Mouse (Mus musculus) embryonic facial prominence, embryonic 12.5 days (tissue): ENCODE data around the gene Ptgir. TPM values are rescaled to one million over a fixed set of nuclear protein-coding genes. Genes with fewer than 3 reads are reported as not detected.
A peak's percentile ranks its signal among the peaks of the same experiment; 100 is the strongest.

ENCODE experiments used
- ATAC-seq: fragments of 200-750 bp; cut with Nextera tagmentation; 2 replicates; pipeline ENCODE4 v1.8.0; 2017; ENCODE audit not compliant: insufficient number of reproducible peaks, insufficient read depth, low FRiP score, low TSS enrichment
- H3K27ac ChIP-seq: fragments of 300-500 bp; sonication (generic); 2 replicates; pipeline ENCODE4 v1.5.1; 2016; ENCODE audit warnings: mild to moderate bottlenecking
- H3K27me3 ChIP-seq: fragments of 300-500 bp; sonication (generic); 2 replicates; pipeline ENCODE4 v1.6.1; 2016; ENCODE audit warnings: mild to moderate bottlenecking, moderate library complexity
- H3K36me3 ChIP-seq: fragments of 300-500 bp; sonication (generic); 2 replicates; pipeline ENCODE4 v1.6.1; 2016; ENCODE audit warnings: mild to moderate bottlenecking
- H3K4me1 ChIP-seq: fragments of 300-500 bp; sonication (generic); 2 replicates; pipeline ENCODE4 v1.6.1; 2016
- H3K4me2 ChIP-seq: fragments of 300-500 bp; sonication (generic); replicated peaks from 2 replicates; pipeline ENCODE4 v1.6.1; 2016; ENCODE audit warnings: mild to moderate bottlenecking, moderate library complexity
- H3K4me3 ChIP-seq: fragments of 300-500 bp; sonication (generic); 2 replicates; pipeline ENCODE4 v1.5.1; 2016; ENCODE audit warnings: mild to moderate bottlenecking
- H3K9ac ChIP-seq: fragments of 300-500 bp; sonication (generic); 2 replicates; pipeline ENCODE4 v1.6.1; 2016; ENCODE audit warnings: mild to moderate bottlenecking, moderate library complexity
- H3K9me3 ChIP-seq: fragments of 300-500 bp; sonication (generic); 2 replicates; pipeline ENCODE4 v1.6.1; 2016; ENCODE audit warnings: mild to moderate bottlenecking, moderate library complexity
- WGBS: fragments of 180-500 bp; shearing (Covaris S2); methylation state at CpG from one replicate; pipeline ENCODE4 v1.1.7; 2016; 5-methylcytosine and 5-hydroxymethylcytosine counted together
- polyA plus RNA-seq: library from polyadenylated mRNA; unstranded; fragments of >200 nt; fragmentation: Nextera tagmentation; extraction: Ambion mirVana; gene quantifications from 2 replicates; pipeline ENCODE4 v1.2.1, GENCODE M21; 2016

Ptgir gene
- polyA plus RNA-seq: 1.7 and 2.2 TPM in 2 replicates

DNA sequence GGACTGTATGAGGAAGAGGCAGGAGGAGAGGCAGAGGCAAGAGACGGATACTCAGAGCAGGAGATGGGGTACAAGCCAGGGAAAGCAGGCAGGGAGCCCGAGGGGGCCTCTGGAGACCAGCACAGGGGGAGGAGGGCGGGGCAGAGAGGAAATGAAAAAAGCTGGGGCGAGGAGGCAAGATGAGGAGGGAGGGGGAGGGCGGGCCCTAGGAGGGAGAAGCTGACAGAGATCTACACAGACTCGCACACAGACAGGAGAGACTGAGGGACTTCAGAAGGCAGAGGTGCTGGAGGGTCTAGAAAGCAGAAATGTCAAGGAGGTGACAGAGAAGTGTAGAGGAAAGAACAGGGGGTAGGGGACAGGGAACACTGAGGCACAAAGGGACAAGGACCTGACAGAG, at the start of gene Ptgir:
Ptgir (plus strand) TSS at position 210 of the 400 bp plus-strand sequence.
- ATAC-seq: no peak
- Histone ChIP-seq H3K9ac (no peak within 1 kb of the TSS; the same call in 1 of the 2 replicates), H3K9me3 (no peaks in the 10 kb centered on the region), H3K36me3 (no peaks in the 10 kb centered on the region), H3K27me3 (no peaks in the 10 kb centered on the region), H3K4me3 (no peak within 1 kb of the TSS), H3K27ac (peak within 1 kb of the TSS; percentile 19), H3K4me2 (no peak within 1 kb of the TSS), H3K4me1 (peaks cover 43% of the 10 kb centered on the region)
- WGBS: 7% methylated on average over 6 of the region's 6 CpGs

DNA sequence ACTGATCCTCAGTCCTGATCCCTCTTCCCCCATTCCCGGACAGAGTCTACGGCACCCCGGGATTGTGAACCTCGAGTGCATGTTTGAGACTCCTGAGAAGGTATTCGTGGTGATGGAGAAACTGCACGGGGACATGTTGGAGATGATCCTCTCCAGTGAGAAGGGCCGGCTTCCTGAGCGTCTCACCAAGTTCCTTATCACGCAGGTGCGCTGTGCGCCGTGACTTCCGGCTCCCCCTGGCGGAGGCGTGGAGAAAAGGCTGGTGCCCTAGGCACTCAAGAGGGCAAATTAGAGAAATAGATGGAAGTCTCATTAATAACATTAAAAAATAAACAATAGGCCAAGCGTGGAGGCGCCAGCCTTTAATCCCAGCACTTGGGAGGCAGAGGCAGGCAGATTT, 48.0 kb upstream of the Ptgir start:
- no peak for ATAC-seq
- Histone ChIP-seq H3K9ac (no peak overlapping the region), H3K4me1 (no peaks in the 10 kb centered on the region), H3K9me3 (no peaks in the 10 kb centered on the region), H3K4me3 (no peak overlapping the region), H3K27ac (no peak overlapping the region), H3K4me2 (no peak overlapping the region), H3K36me3 (peaks cover 60% of the 10 kb centered on the region), H3K27me3 (no peaks in the 10 kb centered on the region)
- 23% methylated on average over 17 of the region's 17 CpGs for WGBS

DNA sequence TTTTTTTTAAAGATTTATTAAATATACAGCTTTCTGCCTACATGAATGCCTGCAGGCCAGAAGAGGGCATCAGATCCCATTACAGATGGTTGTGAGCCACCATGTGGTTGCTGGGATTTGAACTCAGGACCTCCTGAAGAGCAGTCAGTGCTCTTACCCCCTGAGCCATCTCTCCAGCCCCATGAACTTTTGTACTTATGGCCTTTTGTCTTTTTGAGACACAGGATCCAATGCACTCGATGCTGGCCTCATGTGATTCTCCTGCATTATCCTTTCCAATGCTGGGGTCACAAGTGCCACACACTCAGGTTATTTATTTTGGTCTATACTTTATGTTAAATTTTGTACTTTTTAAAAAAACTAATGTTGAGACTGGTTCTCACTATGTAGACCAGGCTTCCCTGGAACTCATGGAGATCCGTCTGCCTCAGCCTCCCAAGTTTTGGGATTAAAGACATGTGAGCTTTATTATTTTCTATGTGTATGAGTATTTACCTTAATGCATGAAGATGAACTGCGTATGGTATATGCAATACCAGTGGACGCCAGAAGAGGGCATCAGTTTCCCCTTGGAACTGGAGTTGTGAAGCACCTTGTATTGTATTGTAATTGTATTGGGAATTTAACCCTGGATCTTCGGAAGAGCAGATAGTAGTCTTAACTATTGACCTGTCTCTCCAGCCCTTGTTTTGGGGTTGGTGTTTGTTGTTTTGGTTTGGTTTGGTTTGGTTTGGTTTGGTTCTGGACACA, 46.2 kb upstream of the Ptgir start:
- H3K4me1 ChIP-seq: no peaks in the 10 kb centered on the region
- WGBS: 30% methylated on average over 5 of the region's 5 CpGs
- H3K9ac ChIP-seq: no peak overlapping the region
- H3K27ac ChIP-seq: no peak overlapping the region
- no peak overlapping the region for H3K4me3 ChIP-seq
- H3K9me3 ChIP-seq: no peaks in the 10 kb centered on the region
- H3K27me3 ChIP-seq: no peaks in the 10 kb centered on the region
- ATAC-seq: no peak
- H3K4me2 ChIP-seq: no peak overlapping the region
- H3K36me3 ChIP-seq: peaks cover 56% of the 10 kb centered on the region

DNA sequence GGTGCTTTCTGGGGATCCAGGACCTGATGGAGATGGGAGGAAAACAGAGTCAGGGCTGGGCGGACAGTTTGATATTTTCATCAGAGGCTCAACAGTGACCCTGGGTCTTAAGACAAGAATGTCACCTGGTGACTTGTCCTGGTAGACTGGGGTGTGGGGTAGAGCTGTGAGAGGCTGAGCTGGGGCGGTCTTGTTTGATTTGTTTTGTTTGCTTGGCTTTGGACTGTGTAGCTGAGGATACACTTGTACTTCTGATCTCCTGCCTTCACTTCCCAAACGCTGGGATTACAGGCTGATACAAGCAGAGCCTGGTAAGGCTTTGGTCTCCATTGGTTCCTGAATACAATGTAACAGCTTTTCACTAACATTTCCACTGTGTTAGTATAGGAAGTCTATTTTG, 38.8 kb upstream of the Ptgir start:
- H3K27me3 ChIP-seq: no peaks in the 10 kb centered on the region
- H3K9me3 ChIP-seq: no peaks in the 10 kb centered on the region
- no peak for ATAC-seq
- H3K27ac ChIP-seq: no peak overlapping the region
- peaks cover 4% of the 10 kb centered on the region; the same call in 1 of the 2 replicates for H3K4me1 ChIP-seq
- H3K4me2 ChIP-seq: no peak overlapping the region
- H3K4me3 ChIP-seq: no peak overlapping the region
- H3K36me3 ChIP-seq: peaks cover 37% of the 10 kb centered on the region
- H3K9ac ChIP-seq: no peak overlapping the region
- WGBS: 78% methylated on average over 3 of the region's 3 CpGs

DNA sequence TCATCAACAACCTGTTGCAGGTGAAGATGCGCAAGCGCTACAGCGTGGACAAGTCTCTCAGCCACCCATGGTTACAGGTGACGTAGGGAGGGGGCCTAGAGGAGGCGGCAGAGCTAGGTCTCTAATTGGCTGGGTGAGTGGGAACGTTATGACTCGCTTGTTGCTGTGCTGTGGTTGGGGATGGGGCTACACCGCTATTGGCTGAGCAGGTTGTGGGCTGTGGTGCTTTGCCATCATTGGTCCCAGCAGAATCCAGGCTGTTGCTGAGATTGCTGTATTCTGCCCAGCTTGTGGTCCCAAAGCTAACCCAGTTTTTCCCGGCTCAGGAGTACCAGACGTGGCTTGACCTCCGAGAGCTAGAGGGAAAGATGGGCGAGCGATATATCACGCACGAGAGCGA, 36.8 kb upstream of the Ptgir start:
- Histone ChIP-seq H3K36me3 (peaks cover 29% of the 10 kb centered on the region), H3K9me3 (no peaks in the 10 kb centered on the region), H3K4me3 (peak overlapping the region; percentile 15), H3K27me3 (no peaks in the 10 kb centered on the region), H3K4me1 (peaks cover 4% of the 10 kb centered on the region; the same call in 1 of the 2 replicates), H3K27ac (peak overlapping the region; percentile 32; the same call in 1 of the 2 replicates), H3K4me2 (peak overlapping the region; percentile 42), H3K9ac (peak overlapping the region; percentile 49; the same call in 1 of the 2 replicates)
- 19% methylated on average over 16 of the region's 16 CpGs for WGBS
- ATAC-seq: peak; percentile 96

DNA sequence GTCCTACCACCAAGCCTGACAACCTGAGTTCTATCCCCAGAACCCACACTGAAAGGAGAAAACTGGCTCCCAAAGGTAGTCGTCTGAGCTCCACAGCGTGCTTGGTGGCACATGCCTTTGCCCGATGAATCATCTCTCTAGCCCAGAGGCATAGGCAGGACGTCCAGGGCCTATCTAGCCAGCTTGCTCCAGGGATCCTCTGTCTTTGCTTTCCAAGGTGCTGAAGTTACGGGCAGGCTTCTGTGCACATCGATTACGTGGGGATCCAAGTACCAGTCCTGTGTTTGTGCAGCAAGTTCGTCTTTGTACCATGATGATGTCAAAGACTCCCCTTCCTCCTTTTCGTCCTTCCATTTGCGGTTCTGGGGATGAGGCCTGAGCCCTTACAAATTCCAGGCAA, 34.7 kb upstream of the Ptgir start:
- 81% methylated on average over 10 of the region's 10 CpGs for WGBS
- no peak overlapping the region for H3K27ac ChIP-seq
- no peak for ATAC-seq
- no peak overlapping the region for H3K4me3 ChIP-seq
- H3K27me3 ChIP-seq: no peaks in the 10 kb centered on the region
- no peak overlapping the region for H3K9ac ChIP-seq
- H3K9me3 ChIP-seq: no peaks in the 10 kb centered on the region
- peaks cover 12% of the 10 kb centered on the region; the same call in 1 of the 2 replicates for H3K36me3 ChIP-seq
- H3K4me2 ChIP-seq: no peak overlapping the region
- peaks cover 4% of the 10 kb centered on the region; the same call in 1 of the 2 replicates for H3K4me1 ChIP-seq

DNA sequence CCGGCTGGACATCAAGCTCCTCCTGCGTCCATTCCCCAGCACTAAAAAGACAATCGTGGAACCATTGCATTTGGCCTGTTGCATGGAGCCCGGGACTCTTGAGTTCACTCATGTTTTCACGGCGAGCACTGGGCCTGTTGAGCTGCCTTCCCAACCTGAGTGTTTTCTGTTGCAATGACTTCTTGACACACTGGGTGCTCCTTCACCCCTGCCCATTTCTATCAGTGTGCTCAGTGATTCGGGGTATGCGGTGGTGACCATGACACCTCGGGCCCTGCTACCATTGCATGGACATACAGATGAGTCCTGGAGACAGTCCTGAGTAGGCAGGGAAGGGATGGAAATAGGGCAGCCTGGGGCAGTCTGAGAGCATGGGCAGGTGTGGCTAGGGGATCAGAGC, 33.8 kb upstream of the Ptgir start:
- Histone ChIP-seq H3K36me3 (peaks cover 12% of the 10 kb centered on the region; the same call in 1 of the 2 replicates), H3K4me3 (no peak overlapping the region), H3K27ac (no peak overlapping the region), H3K9ac (no peak overlapping the region), H3K4me2 (no peak overlapping the region), H3K4me1 (peaks cover 13% of the 10 kb centered on the region), H3K27me3 (no peaks in the 10 kb centered on the region), H3K9me3 (no peaks in the 10 kb centered on the region)
- ATAC-seq: no peak
- WGBS: 93% methylated on average over 9 of the region's 9 CpGs

DNA sequence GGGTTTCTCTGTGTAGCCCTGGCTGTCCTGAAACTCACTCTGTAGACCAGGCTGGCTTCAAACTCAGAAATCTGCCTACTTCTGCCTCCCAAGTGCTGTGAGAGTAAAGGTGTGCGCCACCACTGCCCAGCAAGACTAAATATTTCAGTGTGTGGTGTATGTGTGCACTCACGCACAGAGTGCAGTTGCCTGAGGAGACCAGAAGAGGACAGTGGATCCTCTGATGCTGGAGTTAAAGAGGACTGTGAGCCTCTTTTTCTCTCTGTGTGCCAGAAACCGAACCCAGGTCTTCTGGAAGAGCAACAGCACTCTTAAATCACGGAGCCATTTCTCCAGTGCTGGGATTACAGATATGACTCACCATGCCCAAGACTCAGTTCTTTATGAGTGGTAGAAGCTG, 32.9 kb upstream of the Ptgir start:
- Histone ChIP-seq H3K4me3 (no peak overlapping the region), H3K4me1 (peaks cover 13% of the 10 kb centered on the region), H3K4me2 (no peak overlapping the region), H3K27me3 (no peaks in the 10 kb centered on the region), H3K36me3 (peaks cover 16% of the 10 kb centered on the region), H3K9ac (no peak overlapping the region), H3K27ac (no peak overlapping the region), H3K9me3 (no peaks in the 10 kb centered on the region)
- ATAC-seq: no peak
- 93% methylated on average over 4 of the region's 4 CpGs for WGBS

DNA sequence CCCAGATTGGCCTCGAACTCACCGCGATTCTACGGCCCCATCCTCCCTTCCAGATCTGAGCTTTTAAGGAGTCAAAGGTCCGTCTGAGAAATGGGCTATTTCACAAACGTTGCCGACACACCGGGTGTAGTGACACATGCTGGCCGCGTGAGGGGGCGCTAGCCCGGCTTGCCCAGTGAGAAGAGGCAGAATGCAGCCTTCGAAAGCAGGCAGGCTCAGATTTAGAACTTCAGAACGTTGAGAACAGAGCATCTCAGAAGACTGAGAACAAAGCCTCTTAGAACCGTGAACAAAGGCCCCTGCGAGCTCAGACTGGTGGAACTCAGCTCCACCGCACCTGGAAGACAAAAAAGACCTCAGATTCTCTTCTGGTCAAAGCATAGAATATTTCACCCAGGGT, 32.1 kb upstream of the Ptgir start:
- Histone ChIP-seq H3K36me3 (peaks cover 18% of the 10 kb centered on the region), H3K27me3 (no peaks in the 10 kb centered on the region), H3K9ac (no peak overlapping the region; the same call in 1 of the 2 replicates), H3K4me2 (peak overlapping the region; percentile 79), H3K9me3 (no peaks in the 10 kb centered on the region), H3K4me3 (peak overlapping the region; percentile 89), H3K4me1 (peaks cover 13% of the 10 kb centered on the region), H3K27ac (peak overlapping the region; percentile 91)
- no peak for ATAC-seq
- WGBS: 4% methylated on average over 17 of the region's 17 CpGs

DNA sequence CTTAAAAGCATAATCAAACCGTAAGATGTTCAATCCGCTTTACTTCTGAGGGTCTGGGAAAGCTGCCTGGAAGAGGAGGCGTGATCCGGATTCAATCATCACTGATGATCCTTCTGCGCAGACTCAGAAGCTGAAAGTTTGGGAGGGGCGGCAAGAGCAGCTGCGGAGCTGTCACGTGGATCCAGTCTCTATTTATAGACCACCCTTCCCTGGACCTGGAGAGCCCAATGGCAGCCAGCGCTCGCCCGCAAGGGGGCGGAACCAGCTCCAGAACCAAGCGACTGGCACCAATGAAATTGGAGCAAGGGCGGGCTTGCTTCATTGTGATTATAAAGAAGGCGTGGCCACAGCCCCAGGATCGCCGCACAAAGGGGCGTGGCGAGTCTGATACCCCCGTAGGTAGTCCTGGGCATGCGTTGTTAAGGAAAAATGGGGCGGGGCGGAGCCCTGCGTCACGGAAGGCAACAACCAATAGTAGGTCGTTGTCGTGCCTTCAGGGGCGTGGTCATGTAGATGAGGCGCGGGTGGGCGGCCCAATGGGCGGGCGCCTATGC, 31.5 kb upstream of the Ptgir start:
- H3K27ac ChIP-seq: peak overlapping the region; percentile 92
- H3K27me3 ChIP-seq: no peaks in the 10 kb centered on the region
- H3K4me2 ChIP-seq: peak overlapping the region; percentile 79
- no peaks in the 10 kb centered on the region for H3K9me3 ChIP-seq
- H3K4me3 ChIP-seq: peak overlapping the region; percentile 89
- H3K9ac ChIP-seq: peak overlapping the region; percentile 90; the same call in 1 of the 2 replicates
- ATAC-seq: peak; percentile 93
- peaks cover 21% of the 10 kb centered on the region for H3K36me3 ChIP-seq
- H3K4me1 ChIP-seq: peaks cover 16% of the 10 kb centered on the region
- WGBS: under 1% methylated on average over 30 of the region's 33 CpGs

DNA sequence AGATGAGACGGTGACA, 31.2 kb upstream of the Ptgir start, which contains the start of gene Dact3:
Dact3 (plus strand) TSS at position 8 of the 16 bp plus-strand sequence.
- Histone ChIP-seq H3K9me3 (no peaks in the 10 kb centered on the region), H3K9ac (peak within 1 kb of the TSS; percentile 90), H3K4me2 (peak within 1 kb of the TSS; percentile 79), H3K27me3 (no peaks in the 10 kb centered on the region), H3K4me1 (peaks cover 16% of the 10 kb centered on the region), H3K27ac (peak within 1 kb of the TSS; percentile 92), H3K36me3 (peaks cover 21% of the 10 kb centered on the region), H3K4me3 (peak within 1 kb of the TSS; percentile 89)
- WGBS: 0% methylated on average over 1 of the region's 1 CpGs
- ATAC-seq: no peak

DNA sequence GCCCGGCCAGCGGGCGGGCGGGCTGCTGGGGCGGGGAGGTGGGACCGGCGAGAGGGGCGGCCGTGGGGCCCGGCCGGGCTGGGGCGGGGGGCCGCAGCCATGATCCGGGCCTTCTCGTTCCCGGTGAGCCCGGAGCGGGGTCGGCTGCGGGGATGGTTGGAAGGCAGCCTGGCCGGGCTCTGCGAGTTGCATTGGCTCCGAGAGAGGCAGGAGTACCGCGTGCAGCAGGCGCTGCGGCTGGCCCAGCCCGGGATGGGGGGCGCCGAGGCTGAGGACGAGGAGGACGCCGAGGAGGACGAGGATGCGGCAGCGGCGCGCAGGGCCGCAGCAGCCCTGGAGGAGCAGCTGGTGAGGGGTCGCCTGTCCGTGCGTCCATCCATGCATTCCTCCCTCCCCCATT, 31.0 kb upstream of the Ptgir start:
- under 1% methylated on average over 39 of the region's 42 CpGs for WGBS
- peak overlapping the region; percentile 89 for H3K4me3 ChIP-seq
- no peak for ATAC-seq
- peak overlapping the region; percentile 79 for H3K4me2 ChIP-seq
- no peaks in the 10 kb centered on the region for H3K9me3 ChIP-seq
- H3K27me3 ChIP-seq: no peaks in the 10 kb centered on the region
- H3K4me1 ChIP-seq: peaks cover 18% of the 10 kb centered on the region
- H3K36me3 ChIP-seq: peaks cover 21% of the 10 kb centered on the region
- H3K9ac ChIP-seq: peak overlapping the region; percentile 90
- peak overlapping the region; percentile 92 for H3K27ac ChIP-seq
